Mouse (Mus musculus): ENCODE data around the gene 3110082I17Rik.

DNA sequence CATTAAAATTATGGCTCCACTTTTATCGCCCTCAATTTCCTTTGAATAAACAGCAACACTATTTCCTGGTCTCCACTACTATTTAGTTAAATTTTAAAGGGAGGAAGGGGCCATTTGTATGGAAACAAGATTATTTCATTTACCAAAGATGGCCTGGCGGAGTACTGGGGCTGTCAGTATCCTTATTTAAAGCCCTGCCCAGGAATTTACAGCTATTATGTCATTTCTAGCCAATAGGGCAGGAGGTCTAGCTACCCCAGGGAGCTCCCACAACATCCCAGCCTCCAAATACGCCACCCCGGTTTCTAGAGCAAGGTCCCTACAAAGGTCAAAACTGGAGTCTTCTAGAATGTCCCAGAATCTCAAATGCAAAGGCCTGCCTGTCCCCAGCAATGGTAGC, 46.8 kb downstream of the 3110082I17Rik start:
- no peak for TF ChIP-seq ZMIZ1 (IDR thresholded peaks at IDR 0.05; ENCODE audit: low read depth, low read length)
- no peak for TF ChIP-seq CTCF (conservative IDR thresholded peaks at IDR 0.05 in 1 of 2, IDR thresholded peaks at IDR 0.05 in 1 of 2; ENCODE audit: low read depth in 2 of 2, low read length in 2 of 2)
- TF ChIP-seq HCFC1 (IDR thresholded peaks at IDR 0.05; ENCODE audit: low read depth, low read length): no peak
- no peak for TF ChIP-seq POLR2A (IDR thresholded peaks at IDR 0.05; ENCODE audit: low read depth, low read length)
- no peak for TF ChIP-seq POLR2AphosphoS2 (IDR thresholded peaks at IDR 0.05; ENCODE audit: low read depth, low read length)

Data from CH12.LX (cell line).